Mouse (Mus musculus): ENCODE data around the gene Tmeff2. TPM values are rescaled to one million over a fixed set of nuclear protein-coding genes. Genes with fewer than 3 reads are reported as not detected.

Gene Tmeff2
- polyA plus RNA-seq, 1 experiment from 2014 or later, result 4.9 TPM

- H3K36me3 ChIP-seq (ENCODE audit: control insufficient read depth, insufficient read depth), result no peaks in the 10 kb centered on the region
- H3K4me2 ChIP-seq (replicated peaks; ENCODE audit: low read depth), result no peak overlapping the region
- 73% methylated on average over 2 of the region's 2 CpGs for WGBS
- no peaks in the 10 kb centered on the region for H3K4me1 ChIP-seq (replicated peaks; ENCODE audit: control insufficient read depth, insufficient read depth, low read length)
- H3K27ac ChIP-seq (ENCODE audit: low read depth, low read length), result no peak overlapping the region
- no peak overlapping the region for H3K9ac ChIP-seq (ENCODE audit: low read depth, low read length)
- no peak overlapping the region for H3K4me3 ChIP-seq (ENCODE audit: low read depth, low read length)
- ATAC-seq, result no peak
- no peaks in the 10 kb centered on the region for H3K27me3 ChIP-seq (replicated peaks; ENCODE audit: control insufficient read depth, insufficient read depth, low read length)
- TF ChIP-seq CTCF (IDR thresholded peaks at IDR 0.05; ENCODE audit: low read depth), result no peak
- no peaks in the 10 kb centered on the region for H3K9me3 ChIP-seq (ENCODE audit: control insufficient read depth)
Measured at GRCm38 (mm10) chr1:51094713-51095112, 194.3 kb downstream of the Tmeff2 start.

GRCm38 (mm10) chr1:51096848-51097598, 196.6 kb downstream of the Tmeff2 start:
- Histone ChIP-seq H3K4me3 (ENCODE audit: low read depth, low read length) (no peak overlapping the region), H3K27me3 (replicated peaks; ENCODE audit: control insufficient read depth, insufficient read depth, low read length) (no peaks in the 10 kb centered on the region), H3K9me3 (ENCODE audit: control insufficient read depth) (no peaks in the 10 kb centered on the region), H3K36me3 (ENCODE audit: control insufficient read depth, insufficient read depth) (no peaks in the 10 kb centered on the region), H3K9ac (ENCODE audit: low read depth, low read length) (no peak overlapping the region), H3K27ac (ENCODE audit: low read depth, low read length) (no peak overlapping the region), H3K4me2 (replicated peaks; ENCODE audit: low read depth) (no peak overlapping the region), H3K4me1 (replicated peaks; ENCODE audit: control insufficient read depth, insufficient read depth, low read length) (no peaks in the 10 kb centered on the region)
- no peak for TF ChIP-seq CTCF (IDR thresholded peaks at IDR 0.05; ENCODE audit: low read depth)
- WGBS, result 61% methylated on average over 4 of the region's 4 CpGs
- ATAC-seq, result no peak

- no peaks in the 10 kb centered on the region for H3K27me3 ChIP-seq (replicated peaks; ENCODE audit: control insufficient read depth, insufficient read depth, low read length)
- no peak for TF ChIP-seq CTCF (IDR thresholded peaks at IDR 0.05; ENCODE audit: low read depth)
- H3K4me1 ChIP-seq (replicated peaks; ENCODE audit: control insufficient read depth, insufficient read depth, low read length), result no peaks in the 10 kb centered on the region
- no peak overlapping the region for H3K27ac ChIP-seq (ENCODE audit: low read depth, low read length)
- no peaks in the 10 kb centered on the region for H3K36me3 ChIP-seq (ENCODE audit: control insufficient read depth, insufficient read depth)
- H3K4me3 ChIP-seq (ENCODE audit: low read depth, low read length), result no peak overlapping the region
- H3K4me2 ChIP-seq (replicated peaks; ENCODE audit: low read depth), result no peak overlapping the region
- no peak for ATAC-seq
- no peak overlapping the region for H3K9ac ChIP-seq (ENCODE audit: low read depth, low read length)
- WGBS, result 96% methylated on average over 2 of the region's 2 CpGs
- H3K9me3 ChIP-seq (ENCODE audit: control insufficient read depth), result no peaks in the 10 kb centered on the region
Measured at GRCm38 (mm10) chr1:51101034-51101590, 200.7 kb downstream of the Tmeff2 start.

GRCm38 (mm10) chr1:51104698-51105097, 204.3 kb downstream of the Tmeff2 start:
- Histone ChIP-seq H3K9ac (ENCODE audit: low read depth, low read length) (no peak overlapping the region), H3K27me3 (replicated peaks; ENCODE audit: control insufficient read depth, insufficient read depth, low read length) (no peaks in the 10 kb centered on the region), H3K27ac (ENCODE audit: low read depth, low read length) (no peak overlapping the region), H3K4me3 (ENCODE audit: low read depth, low read length) (no peak overlapping the region), H3K4me2 (replicated peaks; ENCODE audit: low read depth) (no peak overlapping the region), H3K36me3 (ENCODE audit: control insufficient read depth, insufficient read depth) (no peaks in the 10 kb centered on the region), H3K9me3 (ENCODE audit: control insufficient read depth) (no peaks in the 10 kb centered on the region), H3K4me1 (replicated peaks; ENCODE audit: control insufficient read depth, insufficient read depth, low read length) (no peaks in the 10 kb centered on the region)
- 58% methylated on average over 2 of the region's 2 CpGs for whole genome bisulfite sequencing
- no peak for ATAC-seq
- no peak for TF ChIP-seq CTCF (IDR thresholded peaks at IDR 0.05; ENCODE audit: low read depth)

- 58% methylated on average over 4 of the region's 4 CpGs for WGBS
- no peak for ATAC-seq
Measured at GRCm38 (mm10) chr1:51106401-51106920, 206.0 kb downstream of the Tmeff2 start.

GRCm38 (mm10) chr1:51107299-51107698, 206.9 kb downstream of the Tmeff2 start:
- TF ChIP-seq CTCF (IDR thresholded peaks at IDR 0.05; ENCODE audit: low read depth), result no peak
- 57% methylated on average over 2 of the region's 2 CpGs for WGBS
- no peaks in the 10 kb centered on the region for H3K36me3 ChIP-seq (ENCODE audit: control insufficient read depth, insufficient read depth)
- no peak overlapping the region for H3K4me2 ChIP-seq (replicated peaks; ENCODE audit: low read depth)
- H3K27ac ChIP-seq (ENCODE audit: low read depth, low read length), result no peak overlapping the region
- no peak overlapping the region for H3K9ac ChIP-seq (ENCODE audit: low read depth, low read length)
- H3K4me3 ChIP-seq (ENCODE audit: low read depth, low read length), result no peak overlapping the region
- H3K27me3 ChIP-seq (replicated peaks; ENCODE audit: control insufficient read depth, insufficient read depth, low read length), result no peaks in the 10 kb centered on the region
- H3K9me3 ChIP-seq (ENCODE audit: control insufficient read depth), result no peaks in the 10 kb centered on the region
- no peaks in the 10 kb centered on the region for H3K4me1 ChIP-seq (replicated peaks; ENCODE audit: control insufficient read depth, insufficient read depth, low read length)
- ATAC-seq, result no peak

More at GRCm38 (mm10) chr1:51106401-51106920, 206.0 kb downstream of the Tmeff2 start:
- Histone ChIP-seq H3K9me3 (ENCODE audit: control insufficient read depth) (no peaks in the 10 kb centered on the region), H3K36me3 (ENCODE audit: control insufficient read depth, insufficient read depth) (no peaks in the 10 kb centered on the region), H3K4me1 (replicated peaks; ENCODE audit: control insufficient read depth, insufficient read depth, low read length) (no peaks in the 10 kb centered on the region), H3K9ac (ENCODE audit: low read depth, low read length) (no peak overlapping the region), H3K4me2 (replicated peaks; ENCODE audit: low read depth) (no peak overlapping the region), H3K4me3 (ENCODE audit: low read depth, low read length) (no peak overlapping the region), H3K27ac (ENCODE audit: low read depth, low read length) (no peak overlapping the region), H3K27me3 (replicated peaks; ENCODE audit: control insufficient read depth, insufficient read depth, low read length) (no peaks in the 10 kb centered on the region)
- no peak for TF ChIP-seq CTCF (IDR thresholded peaks at IDR 0.05; ENCODE audit: low read depth)

All from intestine, postnatal 0 days (tissue).